Mouse (Mus musculus): ENCODE data around the gene Cbfa2t2.
"Not testable (repeated sequence)": the region's sequence is repeated elsewhere in the genome, so short reads cannot be mapped to it uniquely, and the experiment has no call there.

Cbfa2t2 gene

GRCm38 (mm10) chr2:154474251-154475061, 38.2 kb downstream of the Cbfa2t2 start:
- no peak for DNase-seq (ENCODE audit: low spot score in 2 of 2)

GRCm38 (mm10) chr2:154475062-154475349, 38.7 kb downstream of the Cbfa2t2 start:
- no peak for DNase-seq (ENCODE audit: low spot score in 2 of 2)

GRCm38 (mm10) chr2:154475861-154476260, 39.6 kb downstream of the Cbfa2t2 start:
- no peak for DNase-seq (ENCODE audit: low spot score in 2 of 2)

- DNase-seq (ENCODE audit: low spot score in 2 of 2): no peak
Measured at GRCm38 (mm10) chr2:154477028-154477427, 40.7 kb downstream of the Cbfa2t2 start.

- no peak for DNase-seq (ENCODE audit: low spot score in 2 of 2)
Measured at GRCm38 (mm10) chr2:154491788-154492187, 55.5 kb downstream of the Cbfa2t2 start.

- not testable (repeated sequence) for DNase-seq (ENCODE audit: low spot score in 2 of 2)
Measured at GRCm38 (mm10) chr2:154493559-154493958, 57.3 kb downstream of the Cbfa2t2 start.

- DNase-seq (ENCODE audit: low spot score in 2 of 2): no peak
Measured at GRCm38 (mm10) chr2:154495021-154495420, 58.7 kb downstream of the Cbfa2t2 start.

- DNase-seq (ENCODE audit: low spot score in 2 of 2): no peak
Measured at GRCm38 (mm10) chr2:154498571-154498970, 62.3 kb downstream of the Cbfa2t2 start.

GRCm38 (mm10) chr2:154499717-154500247, 63.5 kb downstream of the Cbfa2t2 start:
- DNase-seq (ENCODE audit: low spot score in 2 of 2): no peak

GRCm38 (mm10) chr2:154500758-154501157, 64.5 kb downstream of the Cbfa2t2 start:
- no peak for DNase-seq (ENCODE audit: low spot score in 2 of 2)

GRCm38 (mm10) chr2:154507076-154507475, 70.8 kb downstream of the Cbfa2t2 start:
- DNase-seq (ENCODE audit: low spot score in 2 of 2): no peak

- DNase-seq (ENCODE audit: low spot score in 2 of 2): no peak
Measured at GRCm38 (mm10) chr2:154507566-154508283, 71.4 kb downstream of the Cbfa2t2 start.

- DNase-seq (ENCODE audit: low spot score in 2 of 2): no peak
Measured at GRCm38 (mm10) chr2:154508450-154508849, 72.2 kb downstream of the Cbfa2t2 start.

GRCm38 (mm10) chr2:154510141-154510540, 73.9 kb downstream of the Cbfa2t2 start:
- no peak for DNase-seq (ENCODE audit: low spot score in 2 of 2)

- no peak for DNase-seq (ENCODE audit: low spot score in 2 of 2)
Measured at GRCm38 (mm10) chr2:154516944-154517343, 80.7 kb downstream of the Cbfa2t2 start.

GRCm38 (mm10) chr2:154517424-154517823, 81.1 kb downstream of the Cbfa2t2 start:
- DNase-seq (ENCODE audit: low spot score in 2 of 2): no peak

- no peak for DNase-seq (ENCODE audit: low spot score in 2 of 2)
Measured at GRCm38 (mm10) chr2:154521449-154521848, 85.2 kb downstream of the Cbfa2t2 start.

- DNase-seq (ENCODE audit: low spot score in 2 of 2): no peak
Measured at GRCm38 (mm10) chr2:154522334-154522733, 86.1 kb downstream of the Cbfa2t2 start.

GRCm38 (mm10) chr2:154525285-154525684, 89.0 kb downstream of the Cbfa2t2 start:
- DNase-seq (ENCODE audit: low spot score in 2 of 2): no peak

- no peak for DNase-seq (ENCODE audit: low spot score in 2 of 2)
Measured at GRCm38 (mm10) chr2:154526531-154526930, 90.2 kb downstream of the Cbfa2t2 start.

- no peak for DNase-seq (ENCODE audit: low spot score in 2 of 2)
Measured at GRCm38 (mm10) chr2:154532888-154533287, 96.6 kb downstream of the Cbfa2t2 start.

- DNase-seq (ENCODE audit: low spot score in 2 of 2): no peak
Measured at GRCm38 (mm10) chr2:154534704-154535270, 98.5 kb downstream of the Cbfa2t2 start.

- no peak for DNase-seq (ENCODE audit: low spot score in 2 of 2)
Measured at GRCm38 (mm10) chr2:154538310-154538709, 102.0 kb downstream of the Cbfa2t2 start.

Data from frontal cortex, postnatal 14 days (tissue).